Mouse (Mus musculus) left cerebral cortex, adult 18-20 months (tissue): ENCODE data around the gene AC124108.1. TPM values are rescaled to one million over a fixed set of nuclear protein-coding genes. Genes with fewer than 3 reads are reported as not detected.
"Not testable (repeated sequence)": the region's sequence is repeated elsewhere in the genome, so short reads cannot be mapped to it uniquely, and the experiment has no call there.

Experiments
- DNase-seq, 2 experiments: peaks; one replicate each; pipeline ENCODE4 v3.0.0; 2021 to 2022; ENCODE audit warnings: low spot score in 2 of 2, mixed read lengths in 1 of 2
- long read RNA-seq, 2 experiments: library from polyadenylated mRNA; stranded (forward); transcript quantifications; one replicate each; pipeline ENCODE4 v2.0.0; 2021
- total RNA-seq, 2 experiments: library from RNA; stranded (reverse); gene quantifications; 2 replicates each; pipeline ENCODE4 v1.2.3; 2021

Gene AC124108.1
- total RNA-seq: 1 to 10 TPM; 3.4 to 5.2 TPM
- long read RNA-seq, experiment 1: 0 reads
- long read RNA-seq, experiment 2: 0 reads

DNA sequence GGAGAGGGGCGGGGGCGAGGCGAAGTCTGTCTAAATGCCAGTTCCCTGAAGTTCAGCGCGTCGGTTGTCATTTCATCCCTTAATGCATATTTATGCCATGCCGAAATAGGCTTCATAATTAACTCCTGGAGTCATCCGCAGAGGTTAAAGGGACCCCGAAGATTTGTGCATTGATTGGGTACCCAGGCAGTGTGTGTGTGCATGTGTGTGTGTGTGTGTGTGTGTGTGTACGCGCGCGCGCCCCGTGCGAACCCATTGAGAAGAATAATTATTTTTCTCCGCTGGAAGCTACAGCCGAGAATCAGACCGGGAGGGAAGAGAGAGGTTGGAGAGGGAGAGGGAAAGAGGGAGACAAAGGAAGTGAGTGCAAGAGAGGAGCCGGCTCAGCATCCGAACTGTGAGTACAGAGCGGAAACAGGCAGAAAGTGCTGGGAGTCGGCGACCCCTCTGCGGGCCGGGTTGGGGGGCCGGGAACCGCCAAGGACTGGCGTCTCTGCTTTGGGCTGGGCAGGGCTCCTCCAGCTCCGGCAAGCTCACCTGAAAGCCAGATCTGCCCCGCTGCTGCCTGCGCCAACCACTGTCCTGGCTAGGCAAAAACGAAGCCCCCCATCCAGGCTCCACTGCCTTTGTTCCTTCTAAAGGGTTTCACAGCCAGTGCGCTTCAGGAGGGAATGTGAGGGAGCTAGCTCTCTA, at the start of gene AC124108.1, which contains the start of gene Lemd1:
Gene AC124108.1, plus strand, starts transcription at position 365 of the 693 bp plus-strand sequence.
Gene Lemd1, plus strand, starts transcription at position 339 of the 693 bp plus-strand sequence.
- no peak for DNase-seq

DNA sequence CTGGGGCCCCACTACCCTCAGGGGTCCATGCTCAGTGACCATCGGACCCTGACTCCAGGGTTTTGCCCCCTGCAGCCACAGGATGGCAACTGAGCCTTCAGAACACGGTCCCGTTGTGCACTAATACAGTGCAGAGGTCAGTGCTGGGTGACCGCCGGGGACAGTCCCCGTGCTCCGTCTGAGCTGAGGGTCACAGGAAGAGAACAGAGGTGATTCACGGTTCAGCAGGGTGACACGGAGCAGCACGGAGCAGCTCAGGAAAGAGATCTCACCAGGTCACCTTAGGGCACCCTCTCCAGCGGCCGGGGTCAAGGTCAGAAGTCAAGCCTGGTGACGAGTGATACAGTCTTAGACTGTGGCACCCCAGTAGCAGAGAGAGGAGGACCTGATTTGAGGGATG, 49.5 kb upstream of the AC124108.1 start:
- DNase-seq: no peak

DNA sequence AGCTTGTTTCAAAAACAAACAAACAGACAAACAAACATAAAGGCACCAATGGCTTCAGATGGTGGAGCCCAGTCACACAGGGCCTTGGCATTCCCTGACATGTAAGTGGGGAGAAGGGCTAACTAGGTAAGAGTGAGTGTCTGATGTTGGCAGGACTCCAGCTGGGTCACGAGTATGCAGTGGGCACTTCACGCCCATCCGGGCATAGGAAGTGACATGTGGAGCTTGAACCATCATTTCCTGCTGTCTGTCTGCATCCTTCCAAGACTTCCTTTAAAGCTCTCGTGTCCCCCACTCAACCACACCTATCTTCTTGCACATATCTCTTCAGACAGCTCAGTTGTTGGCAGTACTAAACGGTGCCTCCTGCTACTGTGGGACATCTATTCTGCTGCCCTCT, 48.2 kb upstream of the AC124108.1 start:
- no peak for DNase-seq

DNA sequence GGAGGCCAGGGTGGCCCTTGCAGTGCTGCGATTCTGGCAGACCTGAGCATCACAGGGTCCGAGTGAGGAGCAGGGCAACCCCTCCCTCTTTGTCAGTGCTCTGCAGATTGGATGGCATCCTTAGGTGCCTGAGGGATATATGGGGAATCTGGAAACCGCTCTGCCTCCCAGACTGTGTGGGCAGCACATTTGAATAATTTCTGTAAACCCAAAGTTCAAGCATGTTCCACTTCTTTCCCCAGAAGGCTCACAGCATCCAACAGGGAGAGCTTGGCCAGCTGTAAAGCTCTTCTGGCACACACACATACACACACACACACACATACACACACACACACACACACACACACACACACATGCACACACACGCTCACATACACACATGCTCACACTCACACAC, 47.5 kb upstream of the AC124108.1 start:
- peak in 1 of 2 experiments; percentile 54 for DNase-seq

DNA sequence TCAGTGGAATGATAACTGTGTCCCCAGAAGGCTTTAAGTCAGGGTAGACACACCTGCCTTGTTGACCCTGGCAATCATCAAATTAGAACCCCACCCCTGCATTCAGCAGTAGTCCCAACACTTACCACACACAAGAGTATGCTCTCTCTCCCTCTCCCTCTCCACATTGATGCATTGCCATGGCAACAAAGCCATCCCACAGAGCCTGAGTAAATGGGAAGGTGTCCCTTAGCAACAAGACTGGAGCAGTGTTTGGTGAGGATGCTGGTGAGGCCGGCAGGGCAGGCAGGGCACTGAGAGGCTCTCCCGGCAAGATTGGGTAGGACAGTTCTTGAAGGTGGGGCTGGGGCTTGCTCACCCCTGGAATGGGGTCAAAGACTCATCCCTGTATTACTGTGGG, 47.0 kb upstream of the AC124108.1 start:
- peak; percentile 55 to 71 for DNase-seq

DNA sequence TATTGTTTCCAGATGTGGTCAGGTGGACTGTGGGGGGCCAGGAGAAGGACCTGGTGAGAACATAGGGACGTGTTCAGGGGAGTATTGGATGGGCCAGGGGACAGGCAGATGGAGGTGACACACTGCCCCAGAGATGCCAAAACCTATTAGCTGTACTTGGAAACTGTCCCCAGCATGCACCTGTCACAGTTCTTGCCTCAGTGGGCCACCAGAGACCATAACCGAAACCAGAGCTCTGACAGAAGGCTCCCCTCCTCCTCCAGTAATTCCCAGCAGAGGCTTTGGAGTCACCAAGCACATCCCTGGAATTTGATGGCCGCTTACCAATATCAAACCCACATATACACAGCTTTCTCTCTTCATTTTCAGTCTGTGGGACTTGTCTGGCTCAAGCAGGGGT, 46.4 kb upstream of the AC124108.1 start:
- no peak for DNase-seq

DNA sequence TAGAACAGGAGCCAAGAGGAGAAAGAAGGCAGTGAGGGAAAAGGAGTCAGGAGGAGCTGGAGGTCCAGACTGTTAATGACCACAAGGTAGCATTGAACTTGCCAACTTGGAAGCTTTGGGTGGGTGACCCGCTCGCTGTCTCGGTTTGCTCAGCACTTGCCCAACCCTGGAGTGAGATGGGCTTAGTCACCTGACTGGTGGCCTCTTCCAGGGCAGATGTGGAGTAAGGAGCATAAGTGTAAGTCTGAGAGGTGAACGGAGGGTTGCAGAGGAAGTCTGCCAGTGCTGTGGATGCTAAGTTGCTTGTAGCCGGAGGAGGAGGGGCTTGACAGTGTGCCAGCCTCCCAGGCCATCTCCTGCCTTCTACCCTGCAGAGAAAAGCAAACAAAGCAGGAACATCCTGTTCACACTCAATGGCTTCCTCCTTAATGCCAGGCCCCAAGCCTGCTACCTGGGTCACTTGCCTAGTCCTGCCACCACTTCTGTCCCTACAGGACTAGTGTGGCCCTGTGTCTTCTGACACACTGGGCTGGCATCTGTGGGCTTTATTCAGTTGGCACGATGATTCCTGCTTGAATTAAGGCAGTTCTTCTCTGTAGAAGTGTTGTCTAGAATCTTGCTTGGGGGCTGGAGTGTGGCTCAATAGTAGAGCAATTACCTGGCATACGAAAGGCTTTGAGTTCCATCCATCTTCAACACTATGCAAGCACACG, 45.1 kb upstream of the AC124108.1 start:
- DNase-seq: no peak

DNA sequence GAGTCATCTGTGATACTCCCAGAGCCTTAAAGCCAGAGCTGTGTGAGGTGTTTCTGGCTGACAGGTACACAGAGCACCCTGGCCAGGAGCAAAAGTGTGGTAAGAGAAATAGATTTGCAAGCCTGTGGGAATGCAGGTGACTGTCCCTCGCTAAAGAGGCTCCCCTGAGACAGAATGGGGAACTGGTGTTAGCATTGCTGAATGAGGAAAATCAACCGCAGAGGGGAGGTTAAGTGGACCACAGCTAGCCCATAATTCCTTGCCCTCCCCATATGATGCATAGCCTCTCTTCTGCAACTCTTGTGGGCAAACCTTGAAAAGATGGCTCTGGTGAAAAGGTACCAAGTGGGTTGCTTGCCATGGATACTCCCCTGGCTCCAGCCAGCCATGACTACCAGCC, 41.8 kb upstream of the AC124108.1 start:
- no peak for DNase-seq

DNA sequence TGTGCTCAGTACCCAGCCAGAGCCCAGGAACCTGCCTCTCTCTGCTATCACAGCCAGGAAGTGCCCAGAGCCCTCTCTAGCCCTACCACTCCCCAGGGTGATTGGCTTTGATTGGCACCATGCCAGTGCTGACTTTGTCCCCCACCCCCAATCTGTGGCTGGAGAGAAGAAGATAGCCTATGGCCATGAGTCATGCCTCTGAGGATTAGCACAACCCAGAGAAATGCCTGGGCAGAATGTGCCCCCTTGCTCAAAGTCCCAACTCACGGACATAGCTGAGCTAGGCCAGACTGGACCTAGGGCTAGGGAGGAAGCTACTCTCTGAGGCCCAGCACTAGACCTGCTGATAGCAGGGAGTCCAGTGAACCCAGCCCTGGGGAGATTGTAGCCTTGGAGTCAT, 41.1 kb upstream of the AC124108.1 start:
- DNase-seq: no peak

DNA sequence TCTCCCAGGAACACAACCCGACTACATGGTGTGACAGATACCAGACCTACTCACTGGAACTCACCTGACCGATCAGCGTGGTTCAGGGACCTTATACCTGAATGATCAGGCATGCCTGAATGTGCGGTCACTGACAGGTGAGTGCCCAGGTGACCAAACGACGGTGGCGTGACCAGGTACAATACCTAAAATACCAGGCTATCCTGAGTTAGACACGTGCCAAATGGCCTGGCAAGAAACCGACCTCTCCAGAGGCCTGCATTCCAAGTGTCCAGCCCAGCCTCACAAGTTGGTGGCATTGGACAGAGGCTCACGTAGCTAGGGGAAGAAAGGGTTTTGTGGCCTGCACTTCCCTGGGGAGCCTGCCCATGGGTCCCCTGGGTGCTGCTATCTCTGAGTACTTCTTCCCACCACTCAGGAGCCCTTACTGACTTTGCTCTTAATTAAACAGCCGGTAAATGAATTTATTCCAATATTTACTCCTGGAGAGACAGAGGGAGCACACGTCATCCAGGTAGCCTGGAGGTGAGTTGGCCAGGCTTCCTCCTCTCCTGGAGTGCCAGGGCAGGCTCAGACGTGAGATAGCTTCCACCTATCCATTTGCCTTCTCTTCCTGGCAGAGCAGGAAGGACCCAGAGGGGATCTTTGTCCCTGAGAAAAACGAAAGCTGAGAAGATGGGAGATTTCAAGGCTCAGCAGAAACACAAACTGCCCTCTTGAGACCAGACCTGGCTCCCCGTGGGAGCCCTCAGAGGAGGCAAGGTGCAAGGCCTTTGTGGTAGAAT, 40.2 kb upstream of the AC124108.1 start:
- DNase-seq: no peak

DNA sequence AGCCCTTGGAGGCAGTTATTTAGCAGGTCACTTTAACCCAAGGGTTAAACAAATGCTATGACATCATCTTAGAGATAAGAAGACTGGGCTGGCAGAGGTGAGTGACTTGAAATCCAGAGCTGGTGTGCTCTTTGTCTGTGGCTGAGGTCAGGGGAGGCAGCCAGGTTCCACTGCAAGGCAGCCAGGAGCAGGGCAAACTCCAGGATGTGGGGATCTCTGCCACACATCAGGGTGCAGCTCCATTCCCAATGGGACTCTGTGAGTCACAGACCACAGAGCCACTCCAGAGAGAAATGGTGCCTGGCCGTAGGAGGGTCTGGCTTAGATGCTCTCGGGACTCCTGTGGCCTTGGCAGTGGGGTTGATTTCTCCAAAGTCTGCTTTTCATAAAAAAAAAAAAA, 39.3 kb upstream of the AC124108.1 start:
- no peak for DNase-seq

DNA sequence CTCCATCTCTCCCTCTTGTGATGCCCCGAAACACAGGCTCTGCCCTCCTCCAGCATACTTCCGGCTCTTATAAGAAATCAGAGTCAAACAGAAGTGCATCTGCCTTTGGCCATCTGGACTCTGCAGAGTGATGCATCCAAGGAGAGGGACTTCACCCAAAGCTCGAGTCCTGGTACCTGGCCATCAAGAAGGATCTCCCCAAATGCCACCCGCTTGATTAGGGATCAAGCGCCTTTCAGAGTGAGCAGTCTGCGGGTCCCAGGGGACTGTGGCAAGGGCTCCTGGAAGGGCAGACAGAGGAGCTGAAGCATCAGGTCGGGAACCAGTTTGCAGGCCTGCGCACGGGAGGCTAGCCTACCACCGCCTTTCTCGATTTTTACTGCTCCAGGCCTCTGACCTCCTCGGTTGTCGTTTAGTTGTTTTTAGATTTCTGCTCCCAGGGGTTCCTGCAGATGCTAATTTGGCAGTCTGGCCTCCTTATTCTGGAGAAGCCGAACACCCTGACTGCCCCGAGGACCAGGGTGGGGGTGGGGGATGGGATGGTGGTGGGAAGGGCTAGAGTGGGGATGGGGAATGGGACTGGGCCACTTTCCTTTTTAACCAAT, 38.1 kb upstream of the AC124108.1 start:
- no peak for DNase-seq

DNA sequence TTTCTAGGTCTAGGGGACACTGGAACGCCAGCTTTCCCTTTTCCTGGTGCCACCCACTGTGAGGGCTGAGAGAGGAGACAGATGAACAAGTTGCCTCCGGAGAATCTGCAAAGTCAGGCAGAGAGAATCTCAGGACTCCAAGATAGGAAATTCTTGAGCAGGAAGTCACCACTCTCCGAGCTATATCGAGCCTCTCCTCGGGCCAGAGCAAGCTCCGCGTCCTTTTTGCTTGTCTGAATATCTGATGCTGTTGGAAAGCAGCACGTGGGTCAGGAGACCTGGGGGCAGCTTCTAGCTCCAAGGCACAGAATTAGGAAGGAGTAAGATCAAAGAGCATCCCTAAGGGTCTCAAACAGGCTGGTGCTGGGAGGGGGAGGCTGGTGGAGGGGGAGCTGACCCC, 37.6 kb upstream of the AC124108.1 start:
- no peak for DNase-seq

DNA sequence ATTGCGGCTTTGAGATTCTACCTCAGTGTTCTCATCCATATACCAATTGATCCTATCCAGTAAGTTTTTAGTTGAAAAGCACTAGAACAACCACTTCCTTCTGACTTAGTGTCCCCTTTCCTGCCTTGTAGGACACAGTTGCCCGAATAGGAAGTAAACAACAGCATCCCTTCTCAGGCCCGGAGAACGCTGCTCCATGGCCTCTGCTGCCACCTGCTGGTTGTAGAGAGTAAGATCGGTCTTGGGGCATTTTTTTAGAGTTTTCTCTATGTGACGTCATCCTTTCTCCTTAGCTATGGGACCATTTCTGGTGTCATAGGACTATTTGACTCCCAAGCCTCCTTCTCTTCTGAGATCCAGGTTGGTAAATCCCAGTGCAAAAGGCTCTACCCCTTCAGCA, 35.5 kb upstream of the AC124108.1 start:
- peak; percentile 80 to 88 for DNase-seq

DNA sequence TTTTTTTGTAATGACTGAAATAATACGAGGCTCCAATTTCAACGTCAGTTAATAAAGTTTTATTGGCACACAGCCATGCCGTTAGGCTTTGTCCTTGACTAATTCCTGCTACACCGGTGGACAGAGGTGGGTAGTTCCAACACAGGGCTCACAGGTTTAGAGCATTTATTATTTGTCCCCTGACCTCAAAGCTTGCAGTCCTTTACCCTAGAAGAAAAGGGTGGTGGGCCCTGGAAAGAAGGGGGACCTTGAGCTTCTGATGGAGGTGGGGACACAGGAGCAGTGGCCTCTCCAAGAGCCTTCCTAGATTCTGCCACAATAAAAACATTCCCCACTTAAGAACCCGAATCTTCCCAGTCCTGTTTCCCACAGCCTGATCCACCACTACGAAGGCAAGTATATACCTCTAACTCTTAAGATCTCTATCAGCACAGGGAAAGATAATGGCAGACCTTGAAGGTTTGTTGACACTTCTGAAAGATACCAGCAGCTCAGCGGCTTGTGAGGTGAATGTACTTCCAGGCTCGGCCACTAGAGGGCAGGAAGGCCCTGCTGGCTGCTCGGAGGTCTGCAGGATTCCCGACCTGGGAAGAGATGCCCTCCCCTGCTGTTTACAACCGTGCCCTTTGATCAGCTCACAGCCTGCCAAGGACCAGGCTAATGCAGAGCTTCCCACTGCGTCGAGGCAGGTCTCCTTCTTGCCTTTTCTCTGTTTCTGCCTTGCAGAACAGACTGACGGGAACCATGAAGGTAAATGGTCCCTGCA, 34.1 kb upstream of the AC124108.1 start:
- peak; percentile 88 to 94 for DNase-seq

DNA sequence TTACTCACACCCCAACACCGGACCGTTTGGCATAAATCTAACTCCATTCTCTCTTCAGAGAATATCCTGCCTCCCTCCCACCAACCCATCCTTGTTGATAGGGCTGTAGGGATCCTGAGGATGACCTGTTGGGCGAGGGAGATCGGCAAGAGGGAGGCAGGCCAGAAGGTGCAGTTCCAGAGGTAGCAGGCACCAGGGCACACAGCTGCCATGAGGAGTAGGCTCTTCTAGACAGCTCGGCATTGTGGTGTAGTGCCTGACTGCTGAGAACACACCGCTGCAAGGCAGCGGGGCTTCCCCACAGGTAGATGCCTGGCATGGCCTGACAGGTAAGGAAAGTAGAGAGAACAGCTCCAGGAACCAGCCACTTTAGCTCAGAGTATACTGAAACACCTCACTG, 33.4 kb upstream of the AC124108.1 start:
- no peak for DNase-seq

DNA sequence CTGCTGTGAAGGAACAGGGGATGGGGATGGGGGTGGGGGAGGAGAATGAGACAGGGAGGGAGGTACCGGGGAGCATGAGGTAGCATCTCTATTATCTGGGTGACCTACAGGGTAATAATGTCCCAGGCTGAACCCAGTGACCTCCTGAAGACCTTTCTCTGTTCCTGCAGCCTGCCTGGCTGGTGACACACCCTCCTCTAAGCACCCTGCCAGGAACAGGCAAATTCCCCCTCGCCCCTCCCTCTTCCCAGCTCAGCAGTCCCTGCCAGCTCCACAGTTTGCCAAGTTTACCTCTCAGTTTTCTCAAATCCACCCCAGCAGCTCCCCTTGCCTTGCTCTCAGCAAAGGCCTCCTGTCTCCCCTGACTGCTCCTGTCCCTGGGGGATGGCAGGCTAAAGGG, 32.5 kb upstream of the AC124108.1 start:
- DNase-seq: no peak

DNA sequence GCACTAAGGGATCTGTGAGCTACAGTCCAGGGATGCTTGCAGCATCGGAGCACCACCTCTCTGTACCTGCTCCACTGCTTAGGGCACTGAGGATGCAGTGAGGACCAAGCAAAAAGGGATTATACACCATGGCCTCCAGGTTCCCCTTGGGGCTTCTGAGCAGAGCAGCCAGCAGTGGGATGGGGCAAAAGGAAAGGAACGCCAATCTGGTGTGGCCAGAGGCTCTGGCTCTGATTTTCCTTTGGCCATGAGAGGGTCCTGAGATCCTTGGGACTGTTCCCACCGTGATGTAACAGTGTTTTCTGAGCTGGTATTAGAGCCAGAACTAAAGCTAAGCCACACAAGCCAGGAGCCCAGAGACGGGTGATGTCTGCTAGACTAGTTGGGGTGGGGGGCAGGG, 31.6 kb upstream of the AC124108.1 start:
- DNase-seq: no peak

DNA sequence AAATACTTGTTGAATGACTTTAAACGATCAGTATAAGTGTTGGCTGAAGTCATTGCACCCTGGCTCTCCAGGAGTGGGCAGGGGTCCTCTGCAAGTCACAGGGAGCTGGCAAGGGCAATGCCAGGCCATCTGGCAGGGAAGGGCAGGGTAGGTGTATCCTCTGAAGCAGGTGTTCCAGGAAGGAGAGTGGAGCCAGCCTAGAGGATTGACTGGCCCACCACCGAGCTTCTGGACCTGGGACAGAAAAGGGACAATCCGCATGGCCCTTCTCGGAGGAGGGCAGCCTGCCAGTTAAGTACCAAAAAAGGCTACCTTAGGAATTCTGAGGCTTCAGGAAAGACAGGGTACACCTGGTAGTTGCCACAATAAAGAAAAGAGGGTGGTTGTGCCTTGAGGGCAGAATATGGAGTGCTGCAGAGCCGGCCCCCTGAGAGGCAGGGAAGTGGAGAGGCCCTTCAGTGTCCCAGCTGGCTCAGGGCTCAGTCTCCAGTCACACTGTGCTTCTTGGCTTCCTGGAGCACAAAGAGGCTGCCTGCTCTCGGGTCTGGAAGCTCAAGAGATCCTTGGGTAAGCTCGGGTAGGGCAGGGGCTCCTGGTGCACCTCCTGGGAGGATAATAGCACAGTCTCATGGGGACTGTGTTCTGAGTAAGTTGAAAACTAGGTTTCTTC, 29.9 kb upstream of the AC124108.1 start:
- DNase-seq: no peak

DNA sequence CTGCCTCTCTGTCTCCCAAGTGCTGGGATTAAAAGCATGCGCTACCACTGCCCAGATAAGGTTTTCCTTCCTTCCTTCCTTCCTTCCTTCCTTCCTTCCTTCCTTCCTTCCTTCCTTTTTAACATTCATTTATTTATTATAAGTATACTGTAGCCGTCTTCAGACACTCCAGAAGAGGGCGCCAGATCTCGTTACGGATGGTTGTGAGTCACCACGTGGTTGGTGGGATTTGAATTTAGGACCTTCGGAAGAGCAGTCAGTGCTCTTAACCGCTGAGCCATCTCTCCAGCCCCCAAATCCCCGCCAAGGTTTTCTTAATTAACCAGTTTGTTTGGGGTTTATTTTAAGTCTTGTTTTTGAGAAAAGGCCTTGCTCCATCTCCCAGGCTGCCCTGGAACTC, 28.6 kb upstream of the AC124108.1 start:
- not testable (repeated sequence) for DNase-seq
